Mouse (Mus musculus) lung, adult 2 months (tissue): ENCODE data around the gene Trpd52l3.

Experiments
- CTCF ChIP-seq: fragments of 200-500 bp; IDR thresholded peaks from 2 replicates; pipeline ENCODE4 v1.5.1; 2011; ENCODE audit warnings: mild to moderate bottlenecking, low read length, control low read depth; ENCODE audit not compliant: insufficient read depth
- POLR2A ChIP-seq: fragments of 200-500 bp; IDR thresholded peaks from 2 replicates; pipeline ENCODE4 v1.6.1; 2011; ENCODE audit warnings: low read depth, mild to moderate bottlenecking, control low read depth, low read length, borderline replicate concordance; ENCODE audit errors: extremely low read depth

- TF ChIP-seq CTCF (no peak), POLR2A (no peak)
These were observed 27.9 kb downstream of the Trpd52l3 start for GRCm38 (mm10) chr19:30031468-30031931.
